Mouse (Mus musculus) olfactory bulb, adult 2 months (tissue): Measurements from ENCODE around the gene Sh3bp4. TPM values are rescaled to one million over a fixed set of nuclear protein-coding genes. Genes with fewer than 3 reads are reported as not detected.

Experiments
- H3K27ac ChIP-seq: fragments of 200-500 bp; 2 replicates; pipeline ENCODE4 v1.5.1; 2012; ENCODE audit warnings: low read depth, low read length; ENCODE audit not compliant: insufficient read depth
- H3K4me1 ChIP-seq: fragments of 200-500 bp; 2 replicates; pipeline ENCODE4 v1.6.1; 2012; ENCODE audit warnings: low read length; ENCODE audit not compliant: control insufficient read depth, insufficient read depth
- H3K4me3 ChIP-seq: fragments of 200-500 bp; 2 replicates; pipeline ENCODE4 v1.5.1; 2012; ENCODE audit warnings: mild to moderate bottlenecking, low read depth, low read length, moderate library complexity; ENCODE audit not compliant: insufficient read depth
- CTCF ChIP-seq: fragments of 200-500 bp; IDR thresholded peaks from 2 replicates; pipeline ENCODE4 v1.5.1; 2012; ENCODE audit warnings: low read depth, mild to moderate bottlenecking, low read length, moderate library complexity; ENCODE audit not compliant: insufficient read depth
- POLR2A ChIP-seq: fragments of 200-500 bp; IDR thresholded peaks from 2 replicates; pipeline ENCODE4 v1.6.1; 2012; ENCODE audit warnings: mild to moderate bottlenecking, low read depth, low read length, moderate library complexity; ENCODE audit not compliant: insufficient read depth
- WGBS: fragments of 180-500 bp; shearing (Covaris S2); methylation state at CpG from one replicate; pipeline ENCODE4 v1.1.7; 2018; 5-methylcytosine and 5-hydroxymethylcytosine counted together
- polyA plus RNA-seq: library from polyadenylated mRNA; stranded (reverse); fragments of >200 nt; gene quantifications from 2 replicates; pipeline ENCODE4 v1.2.4, GENCODE M21; 2012; ENCODE audit warnings: low replicate concordance; ENCODE audit not compliant: missing spikeins, insufficient read depth, insufficient read length

Gene Sh3bp4
- polyA plus RNA-seq, 1 experiment = not detected

DNA sequence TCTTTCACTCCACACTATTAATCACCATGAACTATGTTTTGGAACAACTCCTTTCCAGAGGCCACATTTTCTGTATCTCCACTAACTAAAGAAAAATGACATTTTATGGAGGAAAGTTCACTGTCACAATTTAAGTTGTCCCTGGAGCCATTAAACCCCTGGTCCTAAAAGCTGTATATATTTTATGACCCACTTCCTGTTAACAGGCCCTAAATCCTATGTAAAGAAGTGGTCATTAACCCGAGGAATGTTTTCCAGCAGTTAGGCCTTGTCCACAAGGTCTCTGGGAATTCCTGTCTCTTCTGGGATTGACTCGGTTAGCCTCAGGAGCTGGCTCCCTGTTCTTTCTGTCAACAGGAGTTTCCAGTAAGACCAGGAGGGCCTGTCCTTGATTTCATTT, 30.4 kb upstream of the Sh3bp4 start:
- WGBS = 78% methylated on average over 2 of the region's 2 CpGs
- no peak overlapping the region for H3K4me3 ChIP-seq
- no peak for TF ChIP-seq CTCF
- no peak for TF ChIP-seq POLR2A
- H3K27ac ChIP-seq = no peak overlapping the region
- no peaks in the 10 kb centered on the region for H3K4me1 ChIP-seq

GRCm38 (mm10) chr1:89041290-89041689, 28.9 kb upstream of the Sh3bp4 start:
- H3K4me3 ChIP-seq = no peak overlapping the region
- H3K4me1 ChIP-seq = no peaks in the 10 kb centered on the region
- no peak overlapping the region for H3K27ac ChIP-seq
- TF ChIP-seq CTCF (no peak), POLR2A (no peak)
- WGBS = 46% methylated on average over 5 of the region's 5 CpGs

DNA sequence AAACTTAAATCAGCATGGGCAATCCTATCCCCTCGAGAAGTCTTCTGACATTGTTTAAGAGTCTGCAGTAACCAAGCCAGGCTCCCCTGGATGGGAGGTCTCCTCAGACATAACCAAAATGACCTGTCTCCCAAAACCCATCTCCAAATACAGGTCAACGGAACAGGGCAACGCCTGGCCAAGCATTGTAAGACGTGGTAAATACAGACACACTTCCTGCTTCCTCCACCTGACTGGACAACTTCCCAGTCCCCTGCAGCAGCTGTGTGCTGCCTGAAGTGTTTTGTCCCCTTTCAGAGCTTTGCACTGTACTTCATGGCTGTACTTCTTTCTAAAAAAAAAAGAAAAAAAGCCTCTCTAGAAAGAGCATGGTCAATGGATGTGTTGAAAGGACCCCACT, 28.1 kb upstream of the Sh3bp4 start:
- no peak for TF ChIP-seq POLR2A
- no peak for TF ChIP-seq CTCF
- no peaks in the 10 kb centered on the region for H3K4me1 ChIP-seq
- 85% methylated on average over 4 of the region's 4 CpGs for WGBS
- H3K4me3 ChIP-seq = no peak overlapping the region
- no peak overlapping the region for H3K27ac ChIP-seq

GRCm38 (mm10) chr1:89042956-89043355, 27.3 kb upstream of the Sh3bp4 start:
- no peaks in the 10 kb centered on the region for H3K4me1 ChIP-seq
- no peak overlapping the region for H3K27ac ChIP-seq
- no peak for TF ChIP-seq POLR2A
- no peak for TF ChIP-seq CTCF
- H3K4me3 ChIP-seq = no peak overlapping the region
- WGBS = 90% methylated on average over 10 of the region's 10 CpGs

- 60% methylated on average over 8 of the region's 8 CpGs for WGBS
- TF ChIP-seq CTCF (no peak), POLR2A (no peak)
- no peaks in the 10 kb centered on the region for H3K4me1 ChIP-seq
- H3K27ac ChIP-seq = no peak overlapping the region
- no peak overlapping the region for H3K4me3 ChIP-seq
These were observed 24.8 kb upstream of the Sh3bp4 start for GRCm38 (mm10) chr1:89045403-89045802.

DNA sequence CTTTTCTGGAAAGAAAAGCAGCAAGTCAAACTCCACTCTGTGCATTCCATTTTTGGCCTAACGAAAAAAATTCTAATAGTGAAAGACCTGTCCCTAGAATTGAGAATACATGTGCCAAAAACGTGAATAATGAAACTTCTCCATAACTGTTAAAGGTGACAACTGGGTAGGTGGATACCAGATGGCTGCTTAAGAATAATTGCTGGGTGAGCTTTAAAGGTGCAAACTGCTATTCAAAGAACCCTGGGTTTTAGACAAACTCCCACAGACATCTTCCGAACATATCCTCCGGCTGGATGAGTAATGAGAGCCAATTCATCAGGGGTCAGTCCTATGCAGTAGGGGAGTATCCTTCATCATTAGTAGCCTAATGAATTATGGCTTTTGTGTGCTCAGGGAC, 20.7 kb upstream of the Sh3bp4 start:
- Histone ChIP-seq H3K27ac (no peak overlapping the region), H3K4me3 (no peak overlapping the region), H3K4me1 (no peaks in the 10 kb centered on the region)
- TF ChIP-seq CTCF (no peak), POLR2A (no peak)
- 75% methylated on average over 4 of the region's 4 CpGs for WGBS

DNA sequence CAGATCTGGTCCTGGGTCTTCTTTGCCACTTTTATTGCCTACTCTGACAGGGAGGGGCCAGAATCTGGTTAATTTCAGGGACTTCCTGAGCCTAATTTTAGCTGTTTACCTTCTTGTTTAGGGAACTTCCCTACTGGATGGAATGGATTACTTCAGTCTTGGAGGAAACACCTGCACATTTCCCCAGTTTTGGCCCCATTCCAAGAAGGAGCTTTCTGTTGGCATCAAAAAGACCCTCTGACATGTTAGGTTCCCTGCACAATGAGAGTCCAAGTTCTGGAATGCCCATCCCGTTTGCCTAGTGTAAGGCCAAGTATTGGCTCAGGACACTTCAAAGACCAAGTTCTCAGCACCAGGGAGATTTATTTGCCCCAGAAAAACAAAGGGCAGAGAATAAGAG, 14.0 kb upstream of the Sh3bp4 start:
- TF ChIP-seq POLR2A = no peak
- TF ChIP-seq CTCF = no peak
- no peak overlapping the region for H3K4me3 ChIP-seq
- H3K4me1 ChIP-seq = no peaks in the 10 kb centered on the region
- H3K27ac ChIP-seq = no peak overlapping the region
- WGBS = 64% methylated on average over 1 of the region's 1 CpGs

GRCm38 (mm10) chr1:89057430-89057829, 12.8 kb upstream of the Sh3bp4 start:
- 53% methylated on average over 3 of the region's 3 CpGs for WGBS
- H3K4me1 ChIP-seq = no peaks in the 10 kb centered on the region
- TF ChIP-seq POLR2A (no peak), CTCF (no peak)
- no peak overlapping the region for H3K4me3 ChIP-seq
- H3K27ac ChIP-seq = no peak overlapping the region

DNA sequence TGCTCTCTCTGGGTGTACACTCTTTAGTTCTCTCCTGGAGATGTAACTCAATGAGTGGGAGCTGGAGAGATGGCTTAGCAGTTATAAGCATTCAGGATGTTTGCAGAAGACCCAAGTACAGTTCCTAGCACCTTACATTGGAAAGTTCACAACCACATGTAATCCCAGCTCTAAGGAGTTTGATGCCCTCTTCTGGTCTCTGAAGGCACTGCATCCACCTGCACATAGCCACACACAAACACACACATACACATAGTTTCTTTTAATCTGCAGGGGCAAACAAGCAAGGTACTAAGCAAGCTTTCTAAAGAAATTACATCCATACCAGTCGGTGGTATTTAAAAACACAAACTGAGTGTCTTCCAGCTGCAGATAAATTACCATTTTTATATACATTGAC, 12.2 kb upstream of the Sh3bp4 start:
- no peak for TF ChIP-seq CTCF
- TF ChIP-seq POLR2A = no peak
- H3K27ac ChIP-seq = no peak overlapping the region
- WGBS = 90% methylated on average over 1 of the region's 1 CpGs

DNA sequence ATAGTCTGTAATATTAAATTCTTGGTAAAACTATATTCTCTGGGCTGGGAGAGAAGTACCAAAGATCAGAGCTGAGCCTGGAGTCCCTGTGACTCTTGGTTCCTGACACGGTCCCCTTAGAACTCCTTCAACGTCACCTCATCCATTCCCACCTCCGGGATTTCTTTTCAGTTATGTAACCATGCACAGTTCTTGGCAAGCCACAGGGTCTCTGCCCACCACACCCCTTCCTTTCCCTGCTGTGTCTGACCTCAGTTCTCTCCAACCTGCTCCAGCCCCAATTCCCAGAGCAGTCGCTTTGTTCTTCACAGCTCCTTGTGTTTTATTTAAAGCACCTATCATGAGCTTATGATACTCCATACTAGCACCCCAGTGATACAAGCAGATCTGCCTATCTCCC, 7.2 kb upstream of the Sh3bp4 start:
- 72% methylated on average over 4 of the region's 4 CpGs for WGBS
- TF ChIP-seq POLR2A = no peak
- no peak for TF ChIP-seq CTCF
- H3K27ac ChIP-seq = no peak overlapping the region
- H3K4me3 ChIP-seq = no peak overlapping the region
- no peaks in the 10 kb centered on the region for H3K4me1 ChIP-seq

More for the DNA sequence above, 12.2 kb upstream of the Sh3bp4 start:
- Histone ChIP-seq H3K4me1 (no peaks in the 10 kb centered on the region), H3K4me3 (no peak overlapping the region)

DNA sequence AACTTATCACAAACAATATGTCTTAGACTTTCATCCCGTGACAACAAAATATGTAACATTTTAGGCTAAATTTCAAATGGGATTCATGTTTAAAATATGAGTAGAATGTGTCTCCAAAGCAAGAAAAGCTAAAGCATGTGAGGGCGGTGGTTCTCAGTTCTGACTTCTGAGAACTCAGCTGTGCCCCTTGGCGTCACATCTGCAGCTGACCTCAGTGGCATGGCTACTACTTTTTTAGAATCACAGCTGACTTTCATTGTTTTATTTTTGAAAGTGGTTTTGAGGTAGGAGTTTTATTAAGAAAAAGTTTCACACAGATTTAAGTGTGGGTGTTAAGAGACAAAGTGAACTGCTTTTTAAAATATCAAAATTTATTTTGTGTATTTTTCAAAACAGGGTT, 6.4 kb upstream of the Sh3bp4 start:
- H3K27ac ChIP-seq = no peak overlapping the region

More for the DNA sequence above, 6.4 kb upstream of the Sh3bp4 start:
- no peak for TF ChIP-seq POLR2A
- no peak for TF ChIP-seq CTCF
- Histone ChIP-seq H3K4me3 (no peak overlapping the region), H3K4me1 (peaks cover 6% of the 10 kb centered on the region)
- WGBS = over 99% methylated on average over 3 of the region's 3 CpGs
